Mouse (Mus musculus) bone marrow macrophage, adult 2 months (primary cell): Measurements from ENCODE around the gene Scgb2b27.

Source experiments
- CTCF ChIP-seq: IDR thresholded peaks from 2 replicates; pipeline ENCODE4 v1.5.1; 2012; ENCODE audit warnings: low read depth, mild to moderate bottlenecking, low read length, moderate library complexity
- POLR2A ChIP-seq: IDR thresholded peaks from 2 replicates; pipeline ENCODE4 v1.6.1; 2012; ENCODE audit warnings: mild to moderate bottlenecking, low read depth, low read length, borderline replicate concordance

- no peak for TF ChIP-seq CTCF
- TF ChIP-seq POLR2A, result no peak
Observed at GRCm38 (mm10) chr7:34013842-34014241, at the start of gene Scgb2b27.
